ENCODE assay signal across 38 mouse cellular contexts in genomic region chr19:58717925-58718324, GRCm38 (mm10). TPM values are rescaled to one million over a fixed set of nuclear protein-coding genes. Genes with fewer than 3 reads are reported as not detected.
"Had no signal": no experiment of that assay in that cellular context is flagged by ENCODE, and none has a peak within 500 bp of the region (broad histone marks: within the 10 kb centered on the region; RNA-seq: fewer than 3 reads in every experiment).

No protein-coding gene starts in this region.

- H3K4me2 ChIP-seq: embryonic facial prominence, embryonic 12.5 days; embryonic facial prominence, embryonic 13.5 days; embryonic facial prominence, embryonic 15.5 days; forebrain, embryonic 12.5 days; forebrain, embryonic 13.5 days; forebrain, embryonic 15.5 days had no signal

- H3K36me3 ChIP-seq: embryonic facial prominence, embryonic 10.5 days; embryonic facial prominence, embryonic 12.5 days; embryonic facial prominence, embryonic 13.5 days; embryonic facial prominence, embryonic 15.5 days; forebrain, embryonic 10.5 days; forebrain, embryonic 12.5 days; forebrain, embryonic 15.5 days had no signal

- H3K27ac ChIP-seq: embryonic facial prominence, embryonic 10.5 days; embryonic facial prominence, embryonic 12.5 days; embryonic facial prominence, embryonic 13.5 days; embryonic facial prominence, embryonic 15.5 days; forebrain, embryonic 10.5 days; forebrain, embryonic 12.5 days; forebrain, embryonic 13.5 days; forebrain, embryonic 15.5 days; gastrocnemius, adult 2 months had no signal

- H3K4me3 ChIP-seq: embryonic facial prominence, embryonic 10.5 days; embryonic facial prominence, embryonic 12.5 days; embryonic facial prominence, embryonic 13.5 days; embryonic facial prominence, embryonic 15.5 days; erythroblast, embryonic 14.5 days; forebrain, embryonic 10.5 days; forebrain, embryonic 12.5 days; forebrain, embryonic 13.5 days; forebrain, embryonic 15.5 days; gastrocnemius, adult 2 months had no signal

- DNase-seq: cerebellum, adult 18-20 months; cerebellum, adult 2 months; cerebellum, adult 8-10 months; cerebellum, adult 9-10 months; cerebellum, adult 9-11 months; cerebellum, postnatal 10 days; cerebellum, postnatal 14 days; cerebellum, postnatal 25 days; cerebellum, postnatal 36 days; embryo, embryonic 11 days; forebrain, postnatal 0 days; gastrocnemius, adult 2 months; gastrocnemius, postnatal 10 days; gastrocnemius, postnatal 14 days; gastrocnemius, postnatal 25 days; gastrocnemius, postnatal 36 days; heart, adult 18-20 months had no signal

- H3K9ac ChIP-seq: embryonic facial prominence, embryonic 12.5 days; embryonic facial prominence, embryonic 13.5 days; embryonic facial prominence, embryonic 15.5 days; forebrain, embryonic 12.5 days; forebrain, embryonic 13.5 days; forebrain, embryonic 15.5 days; forebrain, postnatal 0 days had no signal

- ATAC-seq: forebrain, embryonic 13.5 days; forebrain, embryonic 14.5 days; forebrain, embryonic 15.5 days; forebrain, embryonic 16.5 days; forebrain, postnatal 0 days had no signal

- H3K9me3 ChIP-seq: embryonic facial prominence, embryonic 10.5 days; embryonic facial prominence, embryonic 12.5 days; embryonic facial prominence, embryonic 13.5 days; embryonic facial prominence, embryonic 15.5 days; forebrain, embryonic 10.5 days; forebrain, embryonic 12.5 days; forebrain, embryonic 13.5 days; forebrain, embryonic 15.5 days had no signal

- H3K4me1 ChIP-seq: embryonic facial prominence, embryonic 10.5 days; embryonic facial prominence, embryonic 12.5 days; embryonic facial prominence, embryonic 13.5 days; embryonic facial prominence, embryonic 15.5 days; forebrain, embryonic 12.5 days; forebrain, embryonic 13.5 days; forebrain, embryonic 15.5 days had no signal

- H3K27me3 ChIP-seq: embryonic facial prominence, embryonic 12.5 days; embryonic facial prominence, embryonic 13.5 days; embryonic facial prominence, embryonic 15.5 days; forebrain, embryonic 12.5 days; forebrain, embryonic 13.5 days; forebrain, embryonic 15.5 days had no signal

RNA-seq across cellular contexts. Expression of gene Pnliprp1, which starts 10.8 kb away (rescaled TPM):
- total RNA-seq: common myeloid progenitor, adult 5-6 weeks; forebrain, postnatal 0 days; gastrocnemius, adult 2 months; gastrocnemius, adult 8-10 months; gastrocnemius, postnatal 10 days; gastrocnemius, postnatal 14 days; gastrocnemius, postnatal 25 days; gastrocnemius, postnatal 36 days; gastrocnemius, postnatal 4 days; granulocyte monocyte progenitor cell, adult 5-6 weeks had no signal
- polyA plus RNA-seq: cerebellum, adult 2 months; cortical plate, adult 2 months; embryonic facial prominence, embryonic 11.5 days; embryonic facial prominence, embryonic 13.5 days; embryonic facial prominence, embryonic 14.5 days; erythroblast, embryonic 14.5 days; forebrain, embryonic 10.5 days; forebrain, embryonic 11.5 days; forebrain, embryonic 12.5 days; frontal cortex, adult 2 months had no signal

RNA-seq across cellular contexts. Expression of gene Pnliprp2, which starts 41.6 kb away (rescaled TPM):
- total RNA-seq: common myeloid progenitor, adult 5-6 weeks; forebrain, postnatal 0 days; gastrocnemius, adult 18-20 months; gastrocnemius, adult 2 months; gastrocnemius, adult 8-10 months; gastrocnemius, postnatal 10 days; gastrocnemius, postnatal 14 days; gastrocnemius, postnatal 25 days; gastrocnemius, postnatal 36 days; gastrocnemius, postnatal 4 days; granulocyte monocyte progenitor cell, adult 5-6 weeks; heart, adult 18-20 months had no signal
- polyA plus RNA-seq: cerebellum, adult 2 months; embryonic facial prominence, embryonic 10.5 days; embryonic facial prominence, embryonic 11.5 days; embryonic facial prominence, embryonic 12.5 days; embryonic facial prominence, embryonic 13.5 days; embryonic facial prominence, embryonic 14.5 days; erythroblast, embryonic 14.5 days; forebrain, embryonic 11.5 days; forebrain, embryonic 12.5 days; forebrain, postnatal 0 days had no signal
